Mouse (Mus musculus) left cerebral cortex, adult 8-10 months (tissue): ENCODE measurements at regions not wholly inside any gene's neighbourhood (a gene's known extent, or its start where the extent isn't known, plus 50 kb on each side); places are given as distances from the start of the nearest gene placed in this dataset.

ENCODE experiments used
- DNase-seq, 2 experiments: peaks; one replicate each; pipeline ENCODE4 v3.0.0; 2022; ENCODE audit warnings: low spot score in 2 of 2

- no peak for DNase-seq
Measured at GRCm38 (mm10) chr10:39254561-39254960, 91.0 kb upstream of the Ccn6 start.

GRCm38 (mm10) chr10:39250039-39250438, 86.4 kb upstream of the Ccn6 start:
- no peak for DNase-seq

- no peak for DNase-seq
Measured at GRCm38 (mm10) chr10:39248486-39248885, 84.9 kb upstream of the Ccn6 start.

- DNase-seq = no peak
Measured at GRCm38 (mm10) chr10:39246984-39247383, 83.4 kb upstream of the Ccn6 start.

GRCm38 (mm10) chr10:39245141-39245540, 81.5 kb upstream of the Ccn6 start:
- no peak for DNase-seq

- DNase-seq = no peak
Measured at GRCm38 (mm10) chr10:39244061-39244460, 80.5 kb upstream of the Ccn6 start.

GRCm38 (mm10) chr10:39242398-39242797, 78.8 kb upstream of the Ccn6 start:
- no peak for DNase-seq

- DNase-seq = no peak
Measured at GRCm38 (mm10) chr10:39241922-39242321, 78.3 kb upstream of the Ccn6 start.

GRCm38 (mm10) chr10:39241486-39241885, 77.9 kb upstream of the Ccn6 start:
- DNase-seq = no peak

GRCm38 (mm10) chr10:39240966-39241365, 77.4 kb upstream of the Ccn6 start:
- no peak for DNase-seq

GRCm38 (mm10) chr10:39240178-39240791, 76.7 kb upstream of the Ccn6 start:
- no peak for DNase-seq

GRCm38 (mm10) chr10:39239498-39240177, 76.0 kb upstream of the Ccn6 start:
- peak; percentile 31 to 45 for DNase-seq

GRCm38 (mm10) chr10:39238596-39238995, 75.0 kb upstream of the Ccn6 start:
- no peak for DNase-seq

- no peak for DNase-seq
Measured at GRCm38 (mm10) chr10:39237549-39237948, 74.0 kb upstream of the Ccn6 start.

GRCm38 (mm10) chr10:39233926-39234450, 70.4 kb upstream of the Ccn6 start:
- no peak for DNase-seq

GRCm38 (mm10) chr10:39233191-39233590, 69.6 kb upstream of the Ccn6 start:
- no peak for DNase-seq

- no peak for DNase-seq
Measured at GRCm38 (mm10) chr10:39230634-39231410, 67.2 kb upstream of the Ccn6 start.

GRCm38 (mm10) chr10:39229233-39229632, 65.6 kb upstream of the Ccn6 start:
- no peak for DNase-seq

GRCm38 (mm10) chr10:39228027-39228426, 64.4 kb upstream of the Ccn6 start:
- DNase-seq = no peak

- no peak for DNase-seq
Measured at GRCm38 (mm10) chr10:39227499-39227942, 63.9 kb upstream of the Ccn6 start.

GRCm38 (mm10) chr10:39226518-39226917, 62.9 kb upstream of the Ccn6 start:
- DNase-seq = no peak

GRCm38 (mm10) chr10:39224449-39225094, 61.0 kb upstream of the Ccn6 start:
- no peak for DNase-seq
